Mouse (Mus musculus) granulocyte monocyte progenitor cell, adult 5-6 weeks (primary cell): ENCODE data around the gene Litaf. TPM values are rescaled to one million over a fixed set of nuclear protein-coding genes. Genes with fewer than 3 reads are reported as not detected.
"Not testable (repeated sequence)": the region's sequence is repeated elsewhere in the genome, so short reads cannot be mapped to it uniquely, and the experiment has no call there.

Experiments
- ATAC-seq: replicated peaks from 2 replicates; pipeline ENCODE4 v1.8.0; 2016; ENCODE audit warnings: mild to moderate bottlenecking, moderate TSS enrichment, inconsistent platforms; ENCODE audit not compliant: poor library complexity, severe bottlenecking
- total RNA-seq, 2 experiments: library from RNA; stranded (forward) in 1 of 2; stranded (reverse) in 1 of 2; fragments of 200-712, 200-1000 nt in 1 of 2; fragments of >200 nt in 1 of 2; fragmentation: Nextera tagmentation in 1 of 2; gene quantifications; 2 replicates each; pipeline ENCODE4 v1.2.3; 2014 to 2017

The Litaf gene
- total RNA-seq, 2 experiments from 2014 or later = 33.4 to 46.4 TPM

GRCm38 (mm10) chr16:10996576-10996975 lies 69.4 kb downstream of the Litaf start:
- ATAC-seq = peak; percentile 31

GRCm38 (mm10) chr16:10993032-10993744 lies 72.8 kb downstream of the Litaf start:
- ATAC-seq = peak; percentile 75

DNA sequence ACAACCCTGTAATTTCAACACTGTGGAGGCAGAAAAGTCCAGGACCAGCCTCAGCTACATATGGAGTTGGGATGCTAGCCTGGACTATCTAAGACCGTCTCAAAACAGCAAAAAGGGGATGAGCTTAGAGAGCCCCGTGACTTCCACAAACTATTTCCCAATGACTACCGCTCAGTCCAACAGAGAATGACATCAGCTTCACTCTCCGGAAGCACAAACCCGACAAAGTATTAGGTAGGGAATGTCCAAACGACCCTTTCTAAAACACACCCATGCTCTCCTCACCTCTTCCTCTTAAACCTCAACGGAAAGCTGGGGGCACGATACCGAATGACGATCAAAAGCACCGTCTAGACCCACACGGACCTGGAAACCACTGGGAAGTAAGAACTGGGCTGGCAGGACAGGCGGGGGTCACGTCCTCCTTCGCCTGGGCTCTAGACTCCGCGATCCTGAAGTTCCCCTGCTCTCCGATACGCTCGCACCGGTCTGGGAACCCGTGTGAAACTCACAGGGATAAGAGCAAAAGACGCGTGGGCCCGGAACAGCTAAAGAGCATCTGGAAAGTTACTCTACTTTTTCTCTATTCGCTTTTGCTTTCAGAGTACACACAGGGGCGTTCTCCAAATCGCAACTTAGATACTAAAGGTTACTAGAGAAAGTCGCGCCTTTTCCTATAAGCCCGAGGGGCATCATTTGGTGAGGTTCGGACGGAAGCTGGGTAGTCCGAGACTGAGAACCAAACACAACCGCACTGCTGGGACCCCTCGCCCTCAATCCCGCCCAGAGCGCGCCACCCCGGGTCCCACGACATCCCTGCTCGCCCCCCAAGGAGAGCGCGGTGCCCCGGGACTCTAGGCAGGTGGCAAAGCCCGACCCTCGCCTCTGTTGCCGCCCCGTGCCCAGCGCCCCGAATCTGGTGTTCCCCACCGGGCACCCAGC lies 73.6 kb downstream of the Litaf start:
- peak; percentile 55 for ATAC-seq

DNA sequence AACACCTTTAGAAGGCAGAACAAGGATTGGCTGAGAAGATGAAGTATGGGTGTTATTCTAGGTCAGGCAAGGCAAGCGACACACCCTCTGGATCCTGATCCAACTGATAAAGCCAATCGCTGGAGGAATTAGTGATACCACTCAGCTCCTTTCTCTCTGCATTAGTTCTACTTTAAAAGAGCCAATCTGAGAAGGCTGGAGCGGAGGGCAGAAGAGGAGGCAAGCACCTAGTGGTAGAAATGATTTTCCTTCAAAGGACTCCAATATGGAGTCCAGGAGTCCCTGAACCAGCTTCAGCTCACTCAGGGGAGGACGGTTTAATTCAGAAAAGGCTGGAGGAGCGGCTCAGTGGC lies 74.2 kb downstream of the Litaf start:
- ATAC-seq = no peak

- ATAC-seq = no peak
Observed at GRCm38 (mm10) chr16:10990763-10991162, 75.2 kb downstream of the Litaf start.

GRCm38 (mm10) chr16:10989896-10990295 lies 76.1 kb downstream of the Litaf start:
- ATAC-seq = no peak

DNA sequence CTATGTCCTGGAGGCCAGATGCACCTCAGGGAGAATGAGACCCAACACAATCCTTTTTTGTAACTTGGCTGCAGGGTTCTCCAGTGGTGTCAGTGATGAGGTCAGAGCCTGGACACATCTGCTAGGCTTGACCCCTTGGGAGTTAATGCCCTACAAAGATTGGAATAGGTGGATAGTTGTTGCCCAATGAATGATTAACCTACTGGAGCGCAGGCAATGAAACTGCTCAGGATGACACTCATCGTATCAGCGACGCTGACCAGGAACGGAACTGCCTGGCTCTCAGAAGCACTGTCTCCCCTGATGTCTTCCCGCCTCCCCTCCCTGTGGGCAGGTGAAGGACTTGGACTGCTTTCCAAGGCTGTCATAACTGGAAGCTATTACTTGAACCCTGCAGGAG lies 76.6 kb downstream of the Litaf start:
- no peak for ATAC-seq

- ATAC-seq = no peak
Observed at GRCm38 (mm10) chr16:10988261-10988660, 77.7 kb downstream of the Litaf start.

DNA sequence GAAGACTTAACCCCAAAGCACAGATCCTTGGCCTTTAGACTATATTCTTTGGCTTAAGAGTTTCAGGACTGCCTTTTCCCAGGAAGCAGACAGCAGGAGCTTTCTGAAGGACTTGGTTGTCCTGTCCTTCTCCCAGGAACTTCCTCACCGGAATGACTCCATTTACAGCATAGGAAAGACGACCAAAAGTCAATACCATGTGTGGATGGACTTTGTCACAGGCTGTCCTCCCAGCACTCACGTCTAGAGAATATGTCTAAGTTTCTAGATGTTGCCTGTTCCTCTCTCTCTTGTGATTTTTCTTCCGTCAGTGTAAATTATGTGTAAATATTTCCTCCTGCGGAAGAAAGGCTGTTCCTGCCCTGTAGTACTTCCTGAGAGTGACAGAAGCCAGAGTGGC lies 81.4 kb downstream of the Litaf start:
- ATAC-seq = no peak

GRCm38 (mm10) chr16:10981493-10982070 lies 84.4 kb downstream of the Litaf start:
- no peak for ATAC-seq

GRCm38 (mm10) chr16:10979064-10979803 lies 86.7 kb downstream of the Litaf start:
- peak; percentile 59 for ATAC-seq

DNA sequence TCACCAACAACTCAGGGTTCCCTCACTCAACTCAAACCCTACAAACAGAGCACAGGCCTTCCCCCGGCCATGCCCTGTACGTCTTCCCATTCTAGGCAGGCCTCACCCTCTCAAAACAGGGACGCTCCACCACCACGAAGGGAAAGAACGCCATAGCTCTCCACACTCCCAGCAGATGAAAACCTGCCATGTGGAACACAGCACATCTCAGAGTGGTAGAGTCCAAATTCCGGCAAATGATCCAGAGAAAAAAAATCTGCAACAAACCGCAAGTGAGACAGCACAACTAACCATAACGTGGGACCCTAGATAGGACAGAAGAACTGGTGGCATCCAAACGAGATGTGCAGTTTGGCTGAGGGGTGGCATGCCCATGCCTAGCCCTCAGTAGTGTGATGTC lies 88.1 kb downstream of the Litaf start:
- ATAC-seq = no peak

DNA sequence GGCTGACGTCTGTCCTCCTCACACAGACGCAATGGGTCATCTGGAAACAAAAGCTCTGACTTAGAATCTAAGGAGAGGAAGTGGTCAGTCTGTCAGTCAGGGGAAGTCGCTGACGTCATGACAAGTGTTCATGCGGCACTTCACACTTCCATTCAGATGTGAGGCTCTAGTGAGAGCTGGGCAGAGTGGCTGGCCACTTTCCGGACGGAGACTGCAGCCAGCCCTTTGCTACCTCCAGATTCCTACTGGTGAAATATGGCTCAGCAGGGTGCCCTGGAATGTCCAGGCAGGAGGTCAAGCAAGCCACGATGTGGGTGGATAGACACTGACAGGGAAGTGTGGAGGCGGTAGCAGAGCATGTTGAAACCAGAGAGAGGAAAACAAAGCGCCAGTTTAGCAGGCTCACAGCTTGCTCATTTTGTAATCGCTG lies 89.7 kb downstream of the Litaf start:
- ATAC-seq = peak; percentile 71

GRCm38 (mm10) chr16:10974939-10975338 lies 91.0 kb downstream of the Litaf start:
- ATAC-seq = no peak

DNA sequence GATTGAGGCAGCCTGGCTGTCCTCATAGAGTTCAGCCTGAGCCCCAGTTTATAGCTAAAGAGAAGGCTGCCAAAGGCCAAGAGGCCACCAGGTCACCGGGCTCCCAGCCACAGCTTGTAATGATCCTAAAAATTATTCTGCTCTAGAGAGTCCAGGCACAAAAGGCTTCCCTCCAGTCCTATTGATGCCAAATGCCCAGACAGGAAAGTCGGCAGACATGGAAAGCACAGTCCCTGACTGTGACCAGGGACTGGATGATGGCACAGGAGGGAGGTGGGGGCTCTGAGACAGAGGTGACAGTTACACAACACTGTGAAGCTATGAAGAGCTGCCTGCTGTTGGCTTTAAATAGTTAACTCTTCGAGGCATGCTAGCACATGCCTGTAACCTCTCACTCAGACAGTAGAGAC lies 91.9 kb downstream of the Litaf start:
- no peak for ATAC-seq

DNA sequence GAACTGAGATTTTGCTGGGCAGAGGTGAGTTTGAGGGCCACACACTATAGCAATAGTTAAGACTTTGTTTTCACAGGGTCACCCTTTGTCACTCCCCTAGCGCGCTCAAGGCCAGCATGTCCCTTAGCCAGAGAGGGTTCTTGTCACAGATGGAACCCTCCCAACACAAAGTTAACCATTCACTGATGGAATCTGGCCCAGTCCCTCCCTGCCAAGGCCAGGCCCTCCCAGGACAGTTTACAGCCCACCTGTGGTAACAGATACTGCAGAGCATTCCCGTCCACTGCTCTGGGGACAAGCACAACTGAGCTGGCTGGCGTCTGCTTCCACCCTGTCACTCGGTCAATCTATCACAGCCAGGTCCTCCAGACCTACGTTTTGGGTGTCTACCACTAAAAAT lies 93.7 kb downstream of the Litaf start:
- no peak for ATAC-seq

DNA sequence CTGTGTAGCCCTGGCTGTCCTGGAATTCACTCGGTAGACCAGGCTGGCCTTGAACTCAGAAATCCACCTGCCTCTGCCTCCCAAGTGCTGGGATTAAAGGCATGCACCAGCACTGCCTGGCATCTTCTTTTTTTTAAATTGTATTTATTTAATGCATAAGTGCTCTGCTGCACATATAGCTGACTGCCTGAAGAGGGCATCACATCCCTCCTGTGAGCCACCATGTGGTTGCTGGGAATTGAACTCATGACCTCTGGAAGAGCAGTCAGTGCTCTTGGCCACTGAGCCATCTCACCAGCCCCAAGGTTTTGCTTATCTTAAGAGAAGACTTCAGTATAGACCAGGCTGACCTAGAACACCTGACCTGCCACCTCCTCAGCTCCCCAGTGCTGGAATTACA lies 96.0 kb downstream of the Litaf start:
- ATAC-seq = not testable (repeated sequence)

GRCm38 (mm10) chr16:10969342-10969741 lies 96.6 kb downstream of the Litaf start:
- peak; percentile 90 for ATAC-seq

DNA sequence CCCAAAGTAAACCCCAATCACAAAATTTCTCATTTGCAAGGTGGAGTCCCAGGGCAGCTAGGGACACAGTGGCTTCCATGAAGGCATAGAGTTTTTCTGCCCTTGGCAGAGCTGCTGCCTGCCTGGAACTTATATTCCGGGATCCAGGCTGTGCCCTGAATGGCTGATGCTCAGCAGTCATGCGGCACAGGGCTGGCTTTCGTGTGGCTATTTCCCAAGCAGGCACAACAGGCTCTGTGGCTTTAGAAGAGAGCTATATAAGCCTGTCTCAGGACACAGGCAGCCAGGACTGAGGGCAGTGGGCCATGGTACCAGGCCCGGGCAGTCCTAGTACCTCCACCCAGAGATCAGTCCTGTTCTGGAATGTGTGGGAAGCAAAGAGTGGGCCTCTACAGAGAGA lies 97.7 kb downstream of the Litaf start:
- ATAC-seq = no peak

GRCm38 (mm10) chr16:10967756-10968155 lies 98.2 kb downstream of the Litaf start:
- ATAC-seq = no peak
